Mouse (Mus musculus) ES-Bruce4 (cell line): Measurements from ENCODE around the gene Sprr2d. TPM values are rescaled to one million over a fixed set of nuclear protein-coding genes. Genes with fewer than 3 reads are reported as not detected.

ENCODE experiments used
- H3K27ac ChIP-seq: 2 replicates; pipeline ENCODE4 v1.5.1; 2012; ENCODE audit warnings: low read length, inconsistent platforms; ENCODE audit not compliant: insufficient read depth
- H3K27me3 ChIP-seq: 2 replicates; pipeline ENCODE4 v1.6.1; 2012; ENCODE audit warnings: mild to moderate bottlenecking, low read length, inconsistent platforms; ENCODE audit not compliant: control insufficient read depth, poor library complexity, insufficient read depth, severe bottlenecking
- H3K36me3 ChIP-seq: 2 replicates; pipeline ENCODE4 v1.6.1; 2012; ENCODE audit warnings: inconsistent platforms, mild to moderate bottlenecking, low read length, moderate library complexity; ENCODE audit not compliant: control insufficient read depth, poor library complexity, insufficient read depth, severe bottlenecking
- H3K4me1 ChIP-seq: one replicate; pipeline ENCODE4 v1.8.1; 2011; ENCODE audit warnings: low read length; ENCODE audit not compliant: control insufficient read depth, insufficient read depth
- H3K4me3 ChIP-seq: 2 replicates; pipeline ENCODE4 v1.5.1; 2011; ENCODE audit warnings: low read depth, mild to moderate bottlenecking, low read length
- H3K9ac ChIP-seq: 2 replicates; pipeline ENCODE4 v1.6.1; 2012; ENCODE audit warnings: low read depth, mild to moderate bottlenecking, inconsistent platforms; ENCODE audit not compliant: poor library complexity, severe bottlenecking
- H3K9me3 ChIP-seq: replicated peaks from 2 replicates; pipeline ENCODE4 v1.6.1; 2012; ENCODE audit warnings: mild to moderate bottlenecking, low read length, inconsistent platforms; ENCODE audit not compliant: control insufficient read depth, poor library complexity, insufficient read depth, severe bottlenecking
- CTCF ChIP-seq: IDR thresholded peaks from one replicate; pipeline ENCODE4 v1.8.1; 2011; ENCODE audit warnings: low read depth, low read length
- EP300 ChIP-seq: IDR thresholded peaks from 2 replicates; pipeline ENCODE4 v1.6.1; 2011; ENCODE audit warnings: low read depth, low read length; ENCODE audit not compliant: insufficient read depth
- POLR2A ChIP-seq: IDR thresholded peaks from one replicate; pipeline ENCODE4 v1.8.1; 2011; ENCODE audit warnings: low read length; ENCODE audit not compliant: insufficient read depth
- polyA plus RNA-seq: library from polyadenylated mRNA; stranded (reverse); fragments of >200 nt; gene quantifications from 2 replicates; pipeline ENCODE4 v1.2.4, GENCODE M21; 2011; ENCODE audit warnings: low read depth; ENCODE audit not compliant: missing spikeins, insufficient read depth, insufficient read length

Sprr2d gene
- polyA plus RNA-seq, 1 experiment = not detected

DNA sequence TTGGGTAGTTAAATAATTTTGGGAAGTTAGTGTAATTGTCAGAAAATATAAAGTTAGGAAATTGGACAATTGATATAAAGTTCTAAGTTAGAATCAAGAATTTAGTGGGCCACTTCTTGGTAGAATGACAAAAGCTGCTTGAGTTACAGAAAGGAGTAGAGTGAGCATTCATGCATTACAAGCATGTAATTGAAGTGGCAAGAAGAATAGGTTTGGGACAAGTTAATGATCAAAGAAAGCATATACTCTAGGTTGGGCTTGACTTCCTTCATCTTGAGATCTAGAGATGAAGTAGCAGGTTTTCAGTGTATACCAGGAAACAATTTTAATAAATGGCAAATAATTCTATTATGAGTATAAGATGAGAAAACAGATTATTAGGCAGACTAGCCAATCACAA is 22.7 kb downstream of the Sprr2d start:
- Histone ChIP-seq H3K36me3 (no peaks in the 10 kb centered on the region), H3K9me3 (no peaks in the 10 kb centered on the region), H3K9ac (no peak overlapping the region), H3K27me3 (no peaks in the 10 kb centered on the region), H3K27ac (no peak overlapping the region), H3K4me1 (no peaks in the 10 kb centered on the region), H3K4me3 (no peak overlapping the region)
- TF ChIP-seq CTCF (no peak), POLR2A (no peak), EP300 (no peak)

DNA sequence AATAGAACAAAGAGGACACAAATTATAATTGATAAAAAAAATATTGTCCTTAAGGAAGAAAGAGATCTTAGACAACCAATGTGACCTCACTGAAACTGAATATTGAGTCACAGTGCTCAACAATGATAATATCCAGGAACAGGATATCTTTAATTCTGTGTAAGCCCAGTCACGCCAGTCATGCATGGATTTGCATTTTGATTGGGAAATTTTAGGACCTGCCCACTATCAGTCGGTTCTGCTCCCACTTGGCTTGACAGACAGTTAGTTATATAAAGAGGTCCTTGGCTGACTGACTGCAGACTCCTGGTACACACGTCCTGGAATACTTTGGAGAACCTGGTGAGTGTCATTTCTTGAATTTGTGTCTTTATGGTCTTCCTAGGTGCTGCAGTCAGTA is 25.9 kb downstream of the Sprr2d start, which contains the start of gene Sprr2f:
TSS of gene Sprr2f (plus strand) at position 301 of the 400 bp plus-strand sequence.
- Histone ChIP-seq H3K36me3 (no peaks in the 10 kb centered on the region), H3K27ac (no peak within 1 kb of the TSS), H3K4me3 (no peak within 1 kb of the TSS), H3K27me3 (no peaks in the 10 kb centered on the region), H3K4me1 (no peaks in the 10 kb centered on the region), H3K9me3 (no peaks in the 10 kb centered on the region), H3K9ac (no peak within 1 kb of the TSS)
- TF ChIP-seq EP300 (no peak), CTCF (no peak), POLR2A (no peak)

DNA sequence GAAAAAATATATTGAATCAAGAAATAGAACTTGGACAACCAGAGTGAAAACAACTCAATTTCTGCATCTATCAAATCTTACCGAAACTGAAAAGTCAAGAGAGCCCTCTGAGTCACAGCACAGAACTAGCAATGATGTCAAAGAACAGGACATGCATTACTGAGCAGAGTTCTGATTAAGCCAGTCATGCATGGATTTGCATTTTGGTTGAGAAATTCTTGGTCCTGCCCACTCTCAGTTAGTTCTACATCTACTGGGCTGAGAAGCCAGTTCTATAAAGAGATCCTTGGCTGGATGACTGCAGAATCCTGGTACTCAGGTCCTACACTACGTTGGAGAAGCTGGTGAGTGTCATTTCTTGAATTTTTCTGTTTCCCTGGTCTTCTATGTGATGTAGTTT is 34.7 kb downstream of the Sprr2d start:
- Histone ChIP-seq H3K27me3 (no peaks in the 10 kb centered on the region), H3K36me3 (no peaks in the 10 kb centered on the region), H3K9ac (no peak overlapping the region), H3K4me3 (no peak overlapping the region), H3K9me3 (no peaks in the 10 kb centered on the region), H3K27ac (no peak overlapping the region), H3K4me1 (no peaks in the 10 kb centered on the region)
- TF ChIP-seq EP300 = no peak
- TF ChIP-seq CTCF = no peak
- TF ChIP-seq POLR2A = no peak

DNA sequence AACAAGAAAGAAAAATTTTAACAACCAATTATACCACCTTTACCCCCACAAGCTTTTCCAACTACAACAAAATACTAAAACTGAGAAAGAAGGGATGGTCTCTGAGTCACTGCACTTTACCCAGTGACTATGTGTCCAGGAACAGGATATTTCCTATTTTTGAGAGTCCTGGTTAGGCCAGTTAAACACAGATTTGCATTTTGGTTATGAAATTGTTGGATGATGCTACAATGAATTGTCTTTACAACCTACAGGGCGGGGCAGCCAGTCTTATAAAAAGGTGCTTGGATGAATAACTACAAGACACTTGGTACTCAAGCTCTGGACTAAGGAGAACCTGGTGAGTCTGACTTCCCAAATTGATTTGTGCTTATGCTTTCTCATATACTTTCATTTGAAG is 46.4 kb downstream of the Sprr2d start, which contains the start of gene Sprr2h:
TSS of gene Sprr2h (plus strand) at position 301 of the 400 bp plus-strand sequence.
- TF ChIP-seq POLR2A = no peak
- TF ChIP-seq CTCF = no peak
- TF ChIP-seq EP300 = no peak
- no peak within 1 kb of the TSS for H3K9ac ChIP-seq
- H3K9me3 ChIP-seq = no peaks in the 10 kb centered on the region
- no peaks in the 10 kb centered on the region for H3K27me3 ChIP-seq
- H3K4me1 ChIP-seq = peaks cover 2% of the 10 kb centered on the region
- H3K36me3 ChIP-seq = no peaks in the 10 kb centered on the region
- H3K4me3 ChIP-seq = no peak within 1 kb of the TSS
- H3K27ac ChIP-seq = no peak within 1 kb of the TSS

Other genes with a start within 250 kb of the Sprr2d start
- not detected in 2 replicates for gene Prr9, start 215.2 kb upstream of the Sprr2d start, polyA plus RNA-seq
- not detected in 2 replicates for gene Lelp1, start 196.4 kb upstream of the Sprr2d start, polyA plus RNA-seq
- 1.4 and 1.7 TPM in 2 replicates for gene Sprr2a1, start 123.3 kb upstream of the Sprr2d start, polyA plus RNA-seq
- 133 and 151 TPM in 2 replicates for gene Sprr2a2, start 123.2 kb upstream of the Sprr2d start, polyA plus RNA-seq
- 36.5 and 39.1 TPM in 2 replicates for gene Sprr2a3, start 53.7 kb upstream of the Sprr2d start, polyA plus RNA-seq
- gene Sprr2b, start 22.5 kb upstream of the Sprr2d start, polyA plus RNA-seq = not detected in 2 replicates
- gene Sprr2e, start 13.0 kb downstream of the Sprr2d start, polyA plus RNA-seq = not detected in 2 replicates
- gene Sprr2f, start 26.0 kb downstream of the Sprr2d start, polyA plus RNA-seq = not detected in 2 replicates
- not detected in 2 replicates for gene Sprr2h, start 46.5 kb downstream of the Sprr2d start, polyA plus RNA-seq
- gene Sprr2i, start 68.9 kb downstream of the Sprr2d start, polyA plus RNA-seq = not detected in 2 replicates
- not detected in 2 replicates for gene Sprr2j-ps, start 78.9 kb downstream of the Sprr2d start, polyA plus RNA-seq
- 41.5 and 42.0 TPM in 2 replicates for gene Gm9774, start 90.3 kb downstream of the Sprr2d start, polyA plus RNA-seq
- not detected in 2 replicates for gene Sprr2k, start 93.4 kb downstream of the Sprr2d start, polyA plus RNA-seq
- gene Sprr1b, start 99.6 kb downstream of the Sprr2d start, polyA plus RNA-seq = not detected in 2 replicates
- gene Sprr3, start 119.6 kb downstream of the Sprr2d start, polyA plus RNA-seq = not detected in 2 replicates
- 1.5 TPM in 1 of 2 replicates, not detected in the other for gene Sprr1a, start 146.8 kb downstream of the Sprr2d start, polyA plus RNA-seq
- not detected in 2 replicates for gene Sprr4, start 161.4 kb downstream of the Sprr2d start, polyA plus RNA-seq
- gene 2310046K23Rik, start 195.4 kb downstream of the Sprr2d start, polyA plus RNA-seq = not detected in 2 replicates
- not detected in 2 replicates for gene Ivl, start 234.6 kb downstream of the Sprr2d start, polyA plus RNA-seq
- gene Smcp, start 249.9 kb downstream of the Sprr2d start, polyA plus RNA-seq = not detected in 2 replicates